ENCODE assay signal across 11 mouse cellular contexts in genomic region chr11:66222133-66222532, GRCm38 (mm10). TPM values are rescaled to one million over a fixed set of nuclear protein-coding genes. Genes with fewer than 3 reads are reported as not detected.
A peak's percentile ranks its signal among the peaks of the same experiment; 100 is the strongest.
DNase-seq lines count a peak whose midpoint lies in the region; ATAC-seq and TF ChIP-seq lines count a peak whose summit lies in the region.
"Had no signal": no experiment of that assay in that cellular context is flagged by ENCODE, and none has a peak within 500 bp of the region (broad histone marks: within the 10 kb centered on the region; RNA-seq: fewer than 3 reads in every experiment).

No protein-coding gene starts in this region.

- no peak for TF ChIP-seq POLR2A in thymus, adult 2 months (IDR thresholded peaks at IDR 0.05; ENCODE audit: control insufficient read depth, extremely low read depth, insufficient read depth, low read length, poor library complexity)

- WGBS in hindbrain, embryonic 14.5 days, result 60% methylated on average over 1 of the region's 1 CpGs
- WGBS in hindbrain, embryonic 11.5 days, result 83% methylated on average over 1 of the region's 1 CpGs
- 100% methylated on average over 1 of the region's 1 CpGs for WGBS in thymus, adult 2 months

- no peak for TF ChIP-seq CTCF in thymus, adult 2 months (IDR thresholded peaks at IDR 0.05; ENCODE audit: borderline replicate concordance, control insufficient read depth, extremely low read depth, insufficient read depth, low read length, poor library complexity)

- H3K9ac ChIP-seq in hindbrain, embryonic 14.5 days, result no peak overlapping the region
- no peak overlapping the region for H3K9ac ChIP-seq in hindbrain, embryonic 11.5 days (ENCODE audit: low read depth, low read length)

- H3K4me3 ChIP-seq in hindbrain, embryonic 14.5 days (replicated peaks; ENCODE audit: low read length), result no peak overlapping the region
- no peak overlapping the region for H3K4me3 ChIP-seq in hindbrain, embryonic 11.5 days (ENCODE audit: low read depth, low read length)
- no peak overlapping the region for H3K4me3 ChIP-seq in thymus, adult 2 months (ENCODE audit: control insufficient read depth, insufficient read depth, low read length)
- H3K4me3 ChIP-seq: heart, adult 2 months had no signal

- H3K4me2 ChIP-seq in hindbrain, embryonic 14.5 days (replicated peaks), result no peak overlapping the region
- no peak overlapping the region for H3K4me2 ChIP-seq in hindbrain, embryonic 11.5 days (replicated peaks; ENCODE audit: low read depth, low read length)

- DNase-seq in hindbrain, embryonic 14.5 days (ENCODE audit: low spot score), result peak; percentile 53
- DNase-seq in hindbrain, embryonic 11.5 days (ENCODE audit: low spot score), result no peak
- DNase-seq in cerebellum, adult 9-10 months, result peak; percentile 21
- DNase-seq in layer of hippocampus, adult 8-10 months (ENCODE audit: low spot score in 2 of 2), result peak; percentile 85 to 87
- DNase-seq in right cerebral cortex, adult 2 months (ENCODE audit: low spot score in 2 of 2), result peak; percentile 15 to 32
- no peak for DNase-seq in thymus, adult 2 months
- no peak for DNase-seq in gastrocnemius, postnatal 25 days
- DNase-seq: heart, adult 2 months; kidney, adult 2 months had no signal

- ATAC-seq in hindbrain, embryonic 14.5 days (ENCODE audit: low FRiP score), result peak; percentile 71; the same call in 1 of the 2 replicates
- no peak for ATAC-seq in hindbrain, embryonic 11.5 days (ENCODE audit: low FRiP score)
- no peak for ATAC-seq in megakaryocyte-erythroid progenitor cell, adult 5-6 weeks (replicated peaks; ENCODE audit: low FRiP score, low TSS enrichment, poor library complexity, severe bottlenecking)

- H3K36me3 ChIP-seq in hindbrain, embryonic 14.5 days (replicated peaks; ENCODE audit: control insufficient read depth, insufficient read depth), result no peaks in the 10 kb centered on the region
- no peaks in the 10 kb centered on the region for H3K36me3 ChIP-seq in hindbrain, embryonic 11.5 days (ENCODE audit: control insufficient read depth, insufficient read depth, low read length)
- H3K36me3 ChIP-seq in thymus, adult 2 months (ENCODE audit: control insufficient read depth, insufficient read depth, low read length), result no peaks in the 10 kb centered on the region

- no peak overlapping the region for H3K27ac ChIP-seq in hindbrain, embryonic 14.5 days
- H3K27ac ChIP-seq in hindbrain, embryonic 11.5 days (ENCODE audit: low read depth, low read length), result no peak overlapping the region
- H3K27ac ChIP-seq in thymus, adult 2 months (ENCODE audit: control insufficient read depth, insufficient read depth, low read length), result no peak overlapping the region
- H3K27ac ChIP-seq: heart, adult 2 months had no signal

- H3K9me3 ChIP-seq in hindbrain, embryonic 14.5 days (ENCODE audit: control insufficient read depth, low read length), result no peaks in the 10 kb centered on the region
- no peaks in the 10 kb centered on the region for H3K9me3 ChIP-seq in hindbrain, embryonic 11.5 days (ENCODE audit: control insufficient read depth, low read length)

- H3K4me1 ChIP-seq in hindbrain, embryonic 14.5 days (replicated peaks; ENCODE audit: control insufficient read depth, insufficient read depth, low read length), result no peaks in the 10 kb centered on the region
- no peaks in the 10 kb centered on the region for H3K4me1 ChIP-seq in hindbrain, embryonic 11.5 days (replicated peaks; ENCODE audit: control insufficient read depth, insufficient read depth, low read length)
- no peaks in the 10 kb centered on the region for H3K4me1 ChIP-seq in thymus, adult 2 months (replicated peaks; ENCODE audit: control insufficient read depth, insufficient read depth, low read length)

- H3K27me3 ChIP-seq in hindbrain, embryonic 14.5 days (ENCODE audit: control insufficient read depth, insufficient read depth, low read length), result no peaks in the 10 kb centered on the region
- H3K27me3 ChIP-seq in hindbrain, embryonic 11.5 days (ENCODE audit: control insufficient read depth, insufficient read depth, low read length), result no peaks in the 10 kb centered on the region
- H3K27me3 ChIP-seq in thymus, adult 2 months (ENCODE audit: control insufficient read depth, insufficient read depth, low read length), result no peaks in the 10 kb centered on the region

RNA-seq across cellular contexts. Expression of gene Dnah9, which starts 53.8 kb away (rescaled TPM):
- polyA plus RNA-seq in hindbrain, embryonic 14.5 days (2014; fragmentation: Nextera tagmentation; extraction: Ambion mirVana), result 3.2 and 3.3 TPM in 2 replicates
- 1.3 and 3.4 TPM in 2 replicates for polyA plus RNA-seq in hindbrain, embryonic 11.5 days (2014; fragmentation: Nextera tagmentation; extraction: Ambion mirVana)
- 10 to 100 TPM; 14.4 to 16.8 (median 15.7) TPM for total RNA-seq in layer of hippocampus, adult 8-10 months (2022)
- polyA plus RNA-seq in thymus, adult 2 months (2012; rRNA removed), result 1.4 and 2.8 TPM in 2 replicates
- not detected for total RNA-seq in gastrocnemius, postnatal 25 days (2021)
- not detected in 2 replicates for total RNA-seq in megakaryocyte-erythroid progenitor cell, adult 5-6 weeks (2014; fragmentation: Nextera tagmentation)
- not detected in 2 replicates for total RNA-seq in megakaryocyte-erythroid progenitor cell, adult 5-6 weeks (2017)
- total RNA-seq: heart, adult 2 months had no signal
- polyA plus RNA-seq: liver, adult 2 months had no signal

Comparison
In these comparisons a context has a peak if more than half of its experiments do, and no peak if none do; other contexts are left out.
1. DNase-seq: peak in hindbrain, embryonic 14.5 days (single experiment), cerebellum, adult 9-10 months (single experiment), layer of hippocampus, adult 8-10 months (2 of 2) and right cerebral cortex, adult 2 months (2 of 2); none in hindbrain, embryonic 11.5 days (single experiment), thymus, adult 2 months (single experiment) and gastrocnemius, postnatal 25 days (single experiment).
2. RNA of gene Dnah9, which starts 53.8 kb away (total RNA-seq): 14.4 to 16.8 TPM in layer of hippocampus, adult 8-10 months; not detected in megakaryocyte-erythroid progenitor cell, adult 5-6 weeks and not detected in gastrocnemius, postnatal 25 days; every median in the first group is over 10 times any median in the second.